Mouse (Mus musculus) layer of hippocampus, postnatal 36 days (tissue): ENCODE measurements at regions not wholly inside any gene's neighbourhood (a gene's known extent, or its start where the extent isn't known, plus 50 kb on each side); places are given as distances from the start of the nearest gene placed in this dataset.

Source experiments
- DNase-seq, 2 experiments: peaks; one replicate each; pipeline ENCODE4 v3.0.0; 2022

DNA sequence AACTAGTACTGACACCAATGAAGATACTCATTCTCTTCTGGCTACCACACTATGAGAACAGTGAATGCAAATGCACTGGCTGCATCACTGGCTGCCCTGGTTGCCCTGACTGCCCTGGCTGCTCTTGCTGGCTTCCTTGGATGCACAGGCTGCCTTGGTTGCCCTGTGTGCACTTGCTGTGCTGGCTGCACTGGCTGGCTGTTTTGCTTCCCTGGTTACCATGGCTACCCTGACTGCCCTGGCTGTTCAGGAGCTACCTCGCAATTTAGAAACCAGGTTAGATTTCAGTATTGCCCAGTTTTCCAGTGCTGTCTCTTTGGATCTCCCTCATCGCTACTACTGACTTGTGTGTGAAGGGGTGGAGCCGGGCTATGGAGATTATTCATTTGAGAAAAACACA, 175.7 kb downstream of the Fat4 start:
- no peak for DNase-seq

DNA sequence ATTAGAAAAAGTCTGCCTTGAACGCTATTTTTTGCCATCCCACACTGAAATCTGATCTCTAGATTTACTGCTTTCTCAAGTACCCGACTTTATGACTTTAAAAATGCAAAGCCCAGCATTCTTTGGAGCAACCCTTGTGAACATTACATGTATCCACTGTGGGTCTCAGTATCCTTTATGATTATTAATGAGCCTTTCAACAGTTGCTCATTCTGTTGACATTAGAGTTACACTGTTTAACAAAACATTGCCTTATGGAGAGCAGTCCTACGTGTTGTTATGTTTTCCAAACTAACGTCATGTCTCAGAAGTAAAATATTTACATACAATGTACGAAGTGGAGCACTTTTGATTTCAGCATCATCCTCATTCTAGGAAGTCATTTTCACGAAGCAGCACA, 178.7 kb downstream of the Fat4 start:
- DNase-seq, result no peak

DNA sequence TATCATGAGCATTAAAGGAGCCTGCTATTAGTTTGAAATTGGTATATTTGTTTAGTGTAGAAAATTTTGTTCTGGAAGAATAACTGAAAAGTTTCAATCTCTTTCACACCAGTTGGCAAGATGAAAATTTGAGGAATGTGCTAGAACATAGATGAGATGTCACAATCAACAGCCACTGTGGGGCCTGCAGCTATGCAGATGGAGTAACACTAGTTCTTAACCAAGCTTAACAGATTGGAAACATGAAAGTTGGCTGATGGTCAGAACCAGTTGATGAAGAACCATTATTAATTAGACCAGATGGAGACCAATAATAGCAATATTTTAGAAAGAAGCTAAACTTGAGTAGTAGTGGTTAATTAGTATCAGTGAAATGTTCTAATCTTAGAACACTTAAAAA, 182.3 kb downstream of the Fat4 start:
- DNase-seq, result peak in 1 of 2 experiments; percentile 21

DNA sequence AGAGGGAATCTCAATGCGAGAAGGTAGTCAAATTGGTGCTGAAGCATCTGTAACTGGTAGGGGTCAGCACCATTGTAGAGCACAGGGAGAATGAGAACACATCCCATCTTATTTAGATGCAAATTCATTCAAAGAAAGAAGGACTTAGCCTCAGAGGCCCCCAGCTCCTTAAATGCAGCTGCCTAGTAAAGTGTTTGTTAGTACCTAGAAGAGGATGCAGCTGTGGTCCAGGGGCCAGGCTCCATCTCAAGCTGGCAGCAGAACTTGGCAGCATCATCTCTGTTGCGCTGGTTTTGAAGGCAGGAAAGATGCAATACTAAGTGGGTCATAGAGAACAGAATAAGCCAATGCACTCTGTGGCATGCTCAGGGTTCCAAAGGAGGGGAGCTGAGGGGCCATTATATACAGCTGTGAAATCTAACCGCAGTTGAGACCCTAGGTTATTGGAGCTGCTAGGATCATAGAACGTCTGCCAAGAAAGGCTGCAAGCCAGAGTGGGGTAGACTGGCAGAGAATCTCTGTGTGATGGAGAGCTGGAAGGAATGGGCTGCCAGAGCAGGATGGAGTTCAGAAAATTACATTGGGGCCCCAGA, 196.0 kb downstream of the Fat4 start:
- no peak for DNase-seq

DNA sequence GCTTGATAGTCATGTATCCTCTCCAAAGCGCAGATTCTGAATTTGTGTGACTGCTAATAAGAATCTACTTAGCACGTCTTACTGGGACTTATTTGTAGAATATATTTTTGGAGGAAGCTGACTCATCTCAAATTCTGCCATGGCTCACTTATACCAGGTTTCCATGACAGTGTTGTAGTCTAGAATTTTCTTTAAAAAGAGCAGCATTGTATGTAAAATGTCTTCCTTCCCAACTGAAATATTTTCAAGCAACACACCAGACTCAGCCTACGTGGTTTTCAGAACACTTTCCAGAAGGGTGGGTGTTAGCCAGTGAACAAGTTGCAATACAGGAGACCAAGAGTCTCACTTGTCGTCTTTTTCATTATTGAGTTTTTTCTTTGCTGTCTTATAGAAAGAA, 202.2 kb downstream of the Fat4 start:
- DNase-seq, result no peak

DNA sequence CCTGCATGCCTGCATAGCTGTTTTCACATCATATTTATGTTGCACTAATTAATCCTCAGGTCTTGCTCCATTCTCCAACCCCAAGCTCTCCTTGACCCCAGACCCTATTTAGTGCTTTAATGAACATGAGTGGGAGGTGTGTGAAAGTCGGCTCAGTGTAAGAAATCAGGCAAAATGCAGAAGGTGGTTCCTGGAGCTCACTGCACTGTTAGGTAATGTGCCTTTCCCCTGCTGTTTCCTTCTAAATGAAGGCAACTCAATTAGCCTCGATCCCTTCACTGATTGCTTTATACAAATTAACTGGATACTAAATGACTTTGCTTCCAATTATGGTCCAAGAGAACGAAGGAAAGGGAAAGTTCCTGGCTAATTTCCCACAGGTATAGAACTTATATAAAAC, 215.6 kb downstream of the Fat4 start:
- no peak for DNase-seq

DNA sequence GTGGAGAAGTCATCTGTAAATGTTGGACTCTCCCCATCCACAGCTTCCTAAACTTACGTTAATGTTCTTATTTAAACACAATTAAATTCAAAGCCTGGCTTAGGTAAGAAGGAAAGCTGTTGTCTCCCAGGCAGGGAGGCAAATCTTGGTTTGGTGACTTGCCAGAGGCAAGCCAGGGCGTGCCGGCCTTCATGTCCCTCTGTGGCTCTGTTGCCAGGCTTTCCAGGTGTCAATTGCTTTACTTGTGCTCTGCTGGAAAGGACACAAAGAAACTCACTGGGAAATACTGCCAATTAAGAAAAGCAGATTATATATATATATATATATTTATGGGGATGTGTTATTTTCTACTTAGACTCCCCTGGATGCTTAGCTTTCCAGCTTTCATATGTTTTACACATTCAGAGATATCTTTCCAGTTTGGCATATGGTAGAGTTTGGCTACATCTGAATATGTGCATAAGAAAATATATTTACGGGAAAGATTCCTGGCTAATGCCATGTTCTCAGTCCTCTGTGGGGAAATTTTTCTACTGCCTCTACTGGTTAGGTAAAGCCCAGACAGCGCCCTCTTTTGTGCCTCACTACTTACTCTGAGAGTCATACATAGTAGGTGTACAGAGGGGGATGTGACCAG, 223.1 kb downstream of the Fat4 start:
- DNase-seq, result no peak

DNA sequence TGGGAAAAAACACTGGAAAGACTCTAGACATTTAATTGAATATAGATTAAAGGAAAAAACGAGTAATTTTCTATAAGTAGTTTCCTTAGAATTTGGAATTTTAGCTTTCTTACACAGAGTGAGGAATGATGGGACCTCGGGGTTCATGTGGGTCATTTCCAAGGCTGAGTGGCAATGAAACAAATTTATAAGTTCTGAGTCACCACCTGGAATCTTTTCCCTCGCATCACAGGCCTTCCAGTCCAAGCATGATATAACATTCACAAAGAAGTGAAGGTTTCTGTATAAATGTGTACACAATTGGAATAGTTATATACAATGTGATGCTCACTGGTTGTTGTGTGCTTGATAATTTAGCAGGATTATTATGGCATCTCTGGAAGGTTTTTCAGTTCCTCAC, 227.3 kb downstream of the Fat4 start:
- no peak for DNase-seq

DNA sequence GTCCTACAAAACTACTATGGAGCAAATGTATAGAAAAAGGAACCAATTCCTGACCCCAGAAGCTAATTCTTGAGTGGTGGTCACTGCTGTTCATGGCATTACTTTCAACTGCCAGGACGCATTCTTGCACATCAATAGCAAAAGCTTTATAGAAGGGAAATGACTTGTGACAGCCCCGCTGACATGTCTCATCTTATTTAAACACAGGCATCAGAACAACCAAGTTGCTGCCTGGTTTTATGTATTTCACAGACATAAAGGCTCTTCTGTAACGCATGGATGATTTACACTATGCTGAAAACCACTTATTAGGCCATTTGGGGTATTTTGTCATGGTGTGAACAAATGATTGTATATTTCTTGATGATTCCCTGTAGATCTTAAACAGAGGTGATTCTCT, 228.1 kb downstream of the Fat4 start:
- no peak for DNase-seq

DNA sequence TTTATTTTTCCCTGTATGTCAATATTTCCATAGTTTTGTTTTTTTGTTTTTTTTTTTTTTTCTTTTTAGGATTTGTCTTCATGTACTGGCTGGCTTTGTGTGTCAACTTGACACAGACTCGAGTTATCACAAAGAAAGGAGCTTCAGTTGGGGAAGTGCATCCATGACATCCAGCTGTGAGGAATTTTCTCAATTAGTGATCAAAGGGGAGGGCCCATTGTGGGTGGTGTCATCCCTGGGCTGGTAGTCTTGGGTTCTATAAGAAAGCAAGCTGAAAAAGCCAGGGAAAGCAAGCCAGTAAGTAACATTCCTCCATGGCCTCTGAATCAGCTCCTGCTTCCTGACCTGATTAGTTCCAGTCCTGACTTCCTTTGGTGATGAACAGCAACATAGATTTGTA, 228.7 kb downstream of the Fat4 start:
- no peak for DNase-seq

DNA sequence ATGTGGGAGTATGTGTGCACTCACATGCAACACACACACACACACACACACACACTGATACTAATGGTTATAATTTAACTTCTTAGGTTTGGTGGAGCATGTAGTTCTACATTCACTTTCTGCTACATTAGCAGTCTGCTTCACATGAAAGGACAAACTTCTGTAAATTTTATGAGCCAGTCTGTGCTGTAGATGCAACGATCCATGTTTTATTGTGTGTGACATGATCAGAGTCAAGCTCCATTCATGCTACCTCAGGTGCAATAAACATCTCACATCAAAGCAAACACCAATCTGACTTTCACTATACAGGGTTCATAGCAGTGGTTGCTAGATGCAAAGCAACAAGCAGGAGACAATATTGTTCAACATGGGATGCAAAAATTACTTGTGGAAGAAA, 235.5 kb downstream of the Fat4 start:
- no peak for DNase-seq

DNA sequence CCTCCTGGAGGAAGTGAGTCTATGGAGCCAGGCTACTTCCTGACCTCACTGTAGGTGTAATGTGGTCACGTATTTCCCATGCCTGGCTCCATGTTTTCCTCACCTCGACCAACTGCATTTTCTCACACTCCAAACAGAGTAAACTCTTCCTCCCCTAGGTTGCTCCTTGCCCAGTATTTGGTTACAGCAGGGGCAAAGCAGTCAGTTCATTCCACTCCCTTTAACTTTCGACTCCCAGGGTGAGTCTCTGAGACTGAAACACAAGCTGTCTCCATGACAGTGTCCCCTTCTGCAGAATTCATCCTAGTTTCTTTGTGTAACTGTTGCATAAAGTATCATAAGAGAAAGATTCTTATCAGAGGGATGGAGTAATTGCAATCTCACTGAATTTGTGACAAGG, 243.8 kb downstream of the Fat4 start:
- no peak for DNase-seq

DNA sequence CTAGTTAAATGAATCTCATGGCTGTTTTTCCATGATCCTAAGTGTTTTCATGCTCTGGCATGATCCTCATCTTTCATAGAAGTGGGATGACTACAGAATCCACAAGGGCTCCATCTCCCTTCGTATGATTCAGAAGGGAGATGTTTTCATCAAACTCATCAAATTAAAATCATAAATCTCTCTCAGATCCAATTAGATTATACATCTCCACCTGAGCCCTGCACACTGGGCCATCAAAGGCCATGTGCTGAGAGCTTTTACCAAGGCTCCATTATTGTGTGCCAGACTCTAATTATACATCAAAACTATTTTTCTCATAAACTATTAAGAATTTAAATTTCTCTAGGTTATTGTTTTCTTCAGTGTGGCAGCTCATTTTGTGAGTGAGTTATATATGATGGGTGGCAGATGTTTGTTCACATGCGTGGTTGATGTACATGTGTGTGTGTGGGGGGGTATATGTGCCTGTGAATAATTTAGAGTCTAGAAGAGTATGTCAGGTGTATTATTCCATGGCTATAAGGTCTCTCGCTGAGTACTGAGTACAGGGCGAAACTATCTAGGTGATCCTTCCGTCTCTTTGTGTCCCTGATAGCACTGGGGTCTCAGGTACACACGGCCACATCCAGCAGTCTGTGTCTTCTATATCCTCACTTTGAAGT, 278.4 kb downstream of the Fat4 start:
- no peak for DNase-seq

DNA sequence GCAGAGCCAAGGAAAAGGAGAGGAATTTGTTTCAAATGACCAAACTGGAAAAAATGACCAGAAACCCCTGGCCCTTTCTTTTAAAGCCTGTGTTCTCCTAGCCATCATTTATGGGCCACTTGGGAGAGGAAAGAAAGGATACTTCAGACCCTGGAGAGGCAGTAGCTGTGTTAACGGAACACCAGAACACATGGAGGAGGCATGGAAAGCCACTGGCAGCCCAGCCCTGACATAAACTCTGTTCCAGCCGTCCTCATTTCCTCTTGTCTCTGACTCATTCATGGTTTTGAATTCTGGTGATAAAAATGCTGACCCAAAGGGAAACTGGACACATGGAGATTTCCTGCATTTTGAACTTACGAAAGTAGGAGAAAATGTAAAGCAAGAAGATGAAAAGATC, 295.9 kb downstream of the Fat4 start:
- no peak for DNase-seq

DNA sequence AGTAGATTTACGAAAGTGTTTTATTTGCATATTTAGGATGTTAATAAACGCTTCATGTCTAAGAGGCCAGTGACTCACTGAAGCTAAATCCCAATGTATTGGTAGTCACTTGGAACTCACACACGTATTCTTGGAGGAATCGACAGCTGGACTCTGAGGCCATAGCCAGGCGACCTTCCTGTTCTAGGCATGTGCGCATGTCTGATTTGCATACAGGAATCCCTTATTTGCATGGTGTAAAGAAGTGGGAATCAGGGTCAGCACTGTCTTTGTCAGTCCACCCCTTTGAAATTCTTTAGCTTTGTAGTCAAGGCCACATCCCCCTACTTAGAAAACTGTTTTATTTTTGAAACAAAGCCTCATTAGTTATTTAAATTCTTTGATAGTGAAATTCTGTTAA, 308.4 kb downstream of the Fat4 start:
- no peak for DNase-seq

DNA sequence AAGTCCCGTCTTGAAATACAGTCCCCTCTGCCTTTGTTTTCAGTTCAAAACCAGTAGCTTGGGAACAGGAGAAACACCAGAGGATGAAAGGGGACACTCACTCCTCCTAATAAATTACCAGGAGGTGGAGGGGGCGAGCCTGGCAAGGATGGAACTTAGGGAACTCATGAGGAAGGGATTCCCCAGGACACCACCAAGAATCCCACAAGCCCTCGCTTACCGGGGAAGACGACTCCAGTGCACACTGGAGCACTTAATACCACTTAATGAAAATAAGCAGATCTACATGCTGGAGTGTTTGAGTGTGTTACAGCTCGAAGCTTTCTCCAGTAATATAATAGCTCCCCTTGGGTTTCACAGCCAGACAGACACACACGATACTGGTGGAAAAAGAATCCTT, 315.9 kb downstream of the Fat4 start:
- DNase-seq, result no peak

DNA sequence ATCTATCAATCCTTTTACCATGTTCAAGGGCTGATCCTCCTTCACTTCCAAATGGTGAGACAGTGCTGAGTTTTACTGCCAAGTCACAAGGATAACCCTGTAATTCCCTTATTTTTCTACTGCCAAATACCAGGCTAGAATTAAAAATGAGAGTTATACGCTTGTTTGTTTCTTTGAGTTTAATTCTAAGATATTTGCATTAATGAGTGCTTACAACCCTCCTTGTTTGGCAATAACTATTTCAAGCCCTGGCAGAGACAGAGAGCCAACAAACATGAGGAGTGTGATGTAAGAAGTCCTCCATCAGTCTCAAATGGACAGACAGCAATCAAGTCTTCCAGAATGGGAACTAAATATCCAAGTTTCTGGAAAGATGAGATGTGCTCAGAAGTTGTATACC, 321.9 kb downstream of the Fat4 start:
- no peak for DNase-seq

DNA sequence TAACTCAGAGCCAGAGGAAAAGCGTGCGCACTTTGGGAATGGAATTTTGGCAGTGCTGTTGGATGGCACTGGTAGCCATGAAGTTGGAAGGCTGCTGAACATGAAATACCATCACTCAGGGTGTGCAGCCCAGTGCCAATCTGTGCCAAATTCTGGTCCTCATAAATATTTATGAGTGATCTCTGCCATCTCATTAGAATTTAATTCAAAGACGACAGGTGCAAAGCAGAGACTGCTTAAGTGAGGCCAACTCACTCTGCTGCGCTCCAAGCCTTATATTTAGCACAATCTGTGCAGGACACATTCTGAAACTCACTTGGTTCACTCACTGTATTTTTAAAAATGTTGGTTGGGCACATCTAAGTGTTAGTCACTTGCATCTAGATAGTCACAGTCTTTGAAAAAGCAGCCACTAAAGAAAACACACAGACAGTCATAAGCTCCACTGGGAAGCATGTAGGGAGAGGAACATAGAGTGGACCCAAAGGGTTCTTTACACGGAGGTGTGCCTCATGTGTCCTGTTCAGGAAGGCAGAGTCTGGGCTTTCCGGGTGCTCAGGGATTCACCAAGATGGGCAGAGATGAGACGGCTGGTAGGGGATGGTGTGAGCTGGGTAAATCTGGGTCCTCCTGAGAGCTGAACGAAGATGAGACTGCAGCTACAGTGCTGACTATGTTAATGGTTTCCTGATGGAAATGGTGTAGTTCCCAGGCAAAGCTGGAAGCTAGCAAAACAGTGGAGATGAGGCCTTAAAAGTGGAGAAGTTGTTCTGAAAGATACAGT, 322.8 kb downstream of the Fat4 start:
- peak; percentile 33 to 36 for DNase-seq

DNA sequence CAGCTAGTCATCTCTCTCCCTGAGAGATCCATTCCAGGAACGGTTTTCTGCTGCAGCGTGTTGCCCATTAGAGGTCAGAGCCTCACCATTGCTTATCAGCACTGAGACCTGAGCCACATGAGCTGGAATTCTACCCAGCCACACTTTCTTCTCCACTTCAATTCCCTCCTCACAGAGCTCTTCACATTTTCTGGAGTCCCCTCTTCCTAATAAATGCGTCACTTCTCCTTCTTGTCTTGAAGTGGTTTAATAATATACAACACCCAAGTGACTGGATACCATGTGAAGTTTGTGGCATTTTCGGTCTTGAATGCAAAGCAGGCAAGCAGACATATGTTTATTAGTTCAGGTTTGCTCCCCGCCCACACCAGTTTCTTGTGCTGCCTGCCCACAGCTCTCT, 324.9 kb downstream of the Fat4 start:
- DNase-seq, result no peak

DNA sequence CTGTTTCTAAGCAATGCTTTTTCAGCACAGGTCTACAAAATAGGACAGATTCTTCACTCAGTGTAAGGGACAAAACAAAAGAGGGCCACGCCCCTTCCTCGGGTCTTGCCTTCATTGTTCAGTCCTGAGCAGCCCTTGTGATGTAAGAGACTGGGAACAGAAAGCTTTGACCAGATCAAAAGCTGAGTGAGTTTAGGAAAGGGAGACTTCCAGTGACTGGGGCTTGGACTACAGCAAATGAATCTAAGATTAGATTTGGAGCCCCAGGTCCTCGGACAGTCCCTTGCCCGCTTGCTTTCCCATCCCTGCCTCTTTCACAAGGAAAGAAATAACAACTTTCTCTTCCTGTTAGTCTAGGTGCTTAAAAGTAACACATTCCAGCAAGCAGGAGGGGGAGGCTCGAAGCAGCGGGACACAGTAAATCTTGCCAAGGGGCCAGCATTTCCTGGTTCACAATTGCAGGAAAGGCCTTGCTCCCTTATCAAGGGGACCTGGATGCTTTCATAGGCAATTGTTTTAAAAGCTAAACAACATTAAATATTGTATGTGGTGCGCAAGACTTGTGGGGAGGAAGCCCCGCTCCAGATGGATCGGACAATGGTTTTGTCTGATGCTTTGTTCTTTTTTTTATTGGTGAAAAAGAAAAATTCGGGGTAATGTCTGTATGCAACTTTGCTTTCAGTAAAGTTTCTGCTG, 333.4 kb downstream of the Fat4 start:
- no peak for DNase-seq

DNA sequence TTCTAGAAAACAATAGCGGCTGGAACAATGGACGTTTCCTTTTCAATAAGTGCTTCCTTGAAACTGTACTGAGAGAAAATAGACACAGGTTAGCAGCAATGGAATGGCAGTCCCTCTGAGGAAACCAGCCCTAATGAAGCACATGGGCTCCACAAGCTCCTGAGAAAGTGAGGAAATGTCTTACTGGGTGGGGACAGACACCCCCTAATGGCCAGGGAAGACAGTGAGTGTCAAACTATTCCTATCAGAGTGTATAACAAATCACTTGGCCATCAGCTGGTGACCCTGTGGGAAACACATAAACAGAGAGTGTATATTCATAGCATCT, 333.9 kb downstream of the Fat4 start:
- DNase-seq, result no peak

DNA sequence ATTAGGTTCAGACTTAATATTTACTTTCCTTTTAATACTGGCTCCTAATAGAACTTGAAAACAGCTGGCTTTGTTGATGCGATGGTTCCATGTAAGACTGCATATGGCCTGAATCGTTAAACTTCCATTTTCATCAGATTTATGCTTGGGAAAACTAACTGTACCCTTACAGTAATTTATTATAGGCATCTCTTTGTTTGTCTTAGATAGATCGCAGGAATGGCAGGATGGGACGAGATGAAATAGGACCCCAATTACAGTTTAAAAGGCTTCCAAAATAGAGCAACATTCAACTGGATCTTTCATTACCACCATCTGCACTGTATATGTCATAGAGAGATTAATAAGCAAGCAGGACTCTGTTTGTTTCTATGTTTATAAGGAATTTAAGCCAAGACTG, 335.3 kb downstream of the Fat4 start:
- DNase-seq, result no peak

DNA sequence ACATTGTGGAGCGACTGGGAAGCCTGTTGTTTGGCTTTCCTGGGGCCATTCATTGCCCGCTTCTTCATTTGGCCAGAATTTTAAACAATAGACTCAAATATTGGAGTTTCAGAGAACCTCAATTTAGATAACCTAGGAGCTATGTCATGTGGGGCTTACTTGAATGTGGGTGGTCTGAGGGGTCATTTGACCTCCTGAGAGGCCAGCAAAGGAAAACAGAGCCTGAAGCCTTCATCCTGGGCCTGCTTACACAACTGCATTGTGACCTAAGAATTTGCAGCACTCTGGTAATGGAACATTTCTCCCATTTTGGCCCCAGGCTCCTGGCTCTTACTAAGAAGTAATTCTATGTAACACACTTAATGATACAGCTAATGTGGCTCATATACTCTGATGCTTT, 348.2 kb downstream of the Fat4 start:
- DNase-seq, result no peak
